Mouse (Mus musculus) cerebellum, adult 2 months (tissue): ENCODE data around the gene Plekhb1. TPM values are rescaled to one million over a fixed set of nuclear protein-coding genes. Genes with fewer than 3 reads are reported as not detected.

Experiments
- DNase-seq, 2 experiments: peaks; one replicate each; pipeline ENCODE4 v3.0.0; 2021
- H3K27ac ChIP-seq: fragments of 200-500 bp; 2 replicates; pipeline ENCODE4 v1.5.1; 2012; ENCODE audit warnings: low read length, control low read depth, inconsistent platforms; ENCODE audit not compliant: insufficient read depth
- H3K27me3 ChIP-seq: fragments of 200-500 bp; 2 replicates; pipeline ENCODE4 v1.6.1; 2012; ENCODE audit warnings: inconsistent platforms, mild to moderate bottlenecking, low read length, moderate library complexity; ENCODE audit not compliant: control insufficient read depth, insufficient read depth
- H3K4me1 ChIP-seq: fragments of 200-500 bp; 2 replicates; pipeline ENCODE4 v1.6.1; 2011; ENCODE audit warnings: low read length; ENCODE audit not compliant: control insufficient read depth, insufficient read depth
- H3K4me3 ChIP-seq: fragments of 200-500 bp; replicated peaks from 2 replicates; pipeline ENCODE3; 2011; ENCODE audit warnings: mild to moderate bottlenecking, low read depth, low read length, control low read depth; ENCODE audit not compliant: insufficient read depth
- CTCF ChIP-seq: fragments of 200-500 bp; IDR thresholded peaks from 2 replicates; pipeline ENCODE4 v1.5.1; 2011; ENCODE audit warnings: low read depth, mild to moderate bottlenecking, control low read depth, low read length, moderate library complexity, borderline replicate concordance; ENCODE audit not compliant: insufficient read depth
- POLR2A ChIP-seq: fragments of 200-500 bp; IDR thresholded peaks from 2 replicates; pipeline ENCODE4 v1.6.1; 2011; ENCODE audit warnings: low read length, control low read depth, borderline replicate concordance; ENCODE audit not compliant: insufficient read depth
- WGBS: fragments of 180-500 bp; shearing (Covaris S2); methylation state at CpG from one replicate; pipeline ENCODE4 v1.1.7; 2018; 5-methylcytosine and 5-hydroxymethylcytosine counted together
- polyA plus RNA-seq: library from polyadenylated mRNA; depleted of rRNA; stranded (reverse); fragments of >200 nt; gene quantifications from 2 replicates; pipeline ENCODE4 v1.2.3, GENCODE M21; 2012

Plekhb1 gene
- polyA plus RNA-seq, 1 experiment = 1,066 TPM

DNA sequence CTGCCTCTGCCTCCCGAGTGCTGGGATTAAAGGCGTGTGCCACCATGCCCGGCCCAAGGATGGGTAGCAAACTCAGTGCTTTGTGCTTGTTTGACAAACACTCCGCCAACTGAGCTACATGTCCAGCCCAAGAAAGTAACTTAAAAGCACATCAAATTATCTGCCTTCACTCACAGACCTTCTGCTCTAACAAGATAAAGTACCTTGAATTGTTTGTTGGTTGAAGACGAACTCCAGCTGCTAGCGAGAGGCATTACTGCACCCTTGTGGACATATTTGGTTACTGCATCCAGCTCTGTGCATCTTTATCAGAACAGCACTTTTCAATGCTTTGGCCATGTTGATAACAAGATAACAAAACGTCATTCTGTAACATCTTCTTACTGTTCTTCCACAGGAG lies 22.3 kb upstream of the Plekhb1 start:
- H3K4me3 ChIP-seq = no peak overlapping the region
- peak; percentile 31 to 33 for DNase-seq
- H3K4me1 ChIP-seq = no peaks in the 10 kb centered on the region
- H3K27me3 ChIP-seq = no peaks in the 10 kb centered on the region
- 58% methylated on average over 7 of the region's 7 CpGs for WGBS
- TF ChIP-seq POLR2A = no peak
- peak; percentile 50; the same call in 1 of the 2 replicates for TF ChIP-seq CTCF
- H3K27ac ChIP-seq = no peak overlapping the region

DNA sequence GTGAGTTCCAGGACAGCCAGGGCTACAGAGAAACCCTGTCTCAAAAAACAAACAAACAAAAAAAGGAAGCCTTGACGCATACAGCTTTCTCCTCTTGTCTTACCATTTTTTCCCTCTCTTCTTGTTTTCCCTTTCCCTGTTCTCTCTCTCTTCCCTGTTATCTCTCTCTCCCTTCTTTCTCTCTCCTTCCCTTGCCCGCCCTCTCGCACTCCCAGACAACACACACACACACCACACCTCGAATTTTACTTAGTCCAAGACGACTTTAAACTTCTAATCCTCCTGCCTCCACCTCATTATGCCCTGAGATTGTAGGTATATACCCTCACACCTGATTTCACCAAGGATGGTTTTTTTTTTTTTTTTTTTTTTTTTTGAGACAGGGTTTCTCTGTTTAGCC lies 21.9 kb upstream of the Plekhb1 start:
- no peak for TF ChIP-seq CTCF
- no peak for TF ChIP-seq POLR2A
- no peaks in the 10 kb centered on the region for H3K27me3 ChIP-seq
- DNase-seq = no peak
- H3K27ac ChIP-seq = no peak overlapping the region
- WGBS = 77% methylated on average over 5 of the region's 5 CpGs
- no peaks in the 10 kb centered on the region for H3K4me1 ChIP-seq
- H3K4me3 ChIP-seq = no peak overlapping the region

DNA sequence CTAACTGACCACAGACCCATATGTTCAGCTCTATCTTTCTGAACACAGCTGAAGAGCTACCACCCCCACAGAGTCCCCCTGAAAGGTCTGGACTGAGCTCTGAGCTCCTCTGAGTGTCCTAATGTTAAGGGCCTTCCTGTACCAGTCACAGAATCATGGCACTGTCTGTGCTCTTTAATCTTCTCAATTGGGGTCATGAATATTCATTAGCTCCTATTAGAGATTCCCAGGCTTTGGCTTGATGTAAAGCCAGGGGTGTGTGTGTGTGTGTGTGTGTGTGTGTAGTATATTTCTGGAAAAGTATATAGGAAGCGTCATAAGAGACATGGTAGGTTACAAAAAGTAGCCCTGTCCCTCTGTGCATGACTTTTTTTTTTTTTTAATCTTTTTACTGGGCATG lies 21.0 kb upstream of the Plekhb1 start:
- WGBS = 82% methylated on average over 1 of the region's 1 CpGs
- H3K4me1 ChIP-seq = no peaks in the 10 kb centered on the region

GRCm38 (mm10) chr7:100681132-100681531 lies 18.9 kb upstream of the Plekhb1 start:
- no peak for TF ChIP-seq POLR2A
- TF ChIP-seq CTCF = no peak
- WGBS = 49% methylated on average over 5 of the region's 5 CpGs
- Histone ChIP-seq H3K4me3 (no peak overlapping the region), H3K4me1 (no peaks in the 10 kb centered on the region), H3K27me3 (no peaks in the 10 kb centered on the region), H3K27ac (no peak overlapping the region)
- no peak for DNase-seq

More for the DNA sequence above, 21.0 kb upstream of the Plekhb1 start:
- Histone ChIP-seq H3K4me3 (no peak overlapping the region), H3K27ac (no peak overlapping the region), H3K27me3 (no peaks in the 10 kb centered on the region)
- DNase-seq = no peak
- TF ChIP-seq CTCF = no peak

DNA sequence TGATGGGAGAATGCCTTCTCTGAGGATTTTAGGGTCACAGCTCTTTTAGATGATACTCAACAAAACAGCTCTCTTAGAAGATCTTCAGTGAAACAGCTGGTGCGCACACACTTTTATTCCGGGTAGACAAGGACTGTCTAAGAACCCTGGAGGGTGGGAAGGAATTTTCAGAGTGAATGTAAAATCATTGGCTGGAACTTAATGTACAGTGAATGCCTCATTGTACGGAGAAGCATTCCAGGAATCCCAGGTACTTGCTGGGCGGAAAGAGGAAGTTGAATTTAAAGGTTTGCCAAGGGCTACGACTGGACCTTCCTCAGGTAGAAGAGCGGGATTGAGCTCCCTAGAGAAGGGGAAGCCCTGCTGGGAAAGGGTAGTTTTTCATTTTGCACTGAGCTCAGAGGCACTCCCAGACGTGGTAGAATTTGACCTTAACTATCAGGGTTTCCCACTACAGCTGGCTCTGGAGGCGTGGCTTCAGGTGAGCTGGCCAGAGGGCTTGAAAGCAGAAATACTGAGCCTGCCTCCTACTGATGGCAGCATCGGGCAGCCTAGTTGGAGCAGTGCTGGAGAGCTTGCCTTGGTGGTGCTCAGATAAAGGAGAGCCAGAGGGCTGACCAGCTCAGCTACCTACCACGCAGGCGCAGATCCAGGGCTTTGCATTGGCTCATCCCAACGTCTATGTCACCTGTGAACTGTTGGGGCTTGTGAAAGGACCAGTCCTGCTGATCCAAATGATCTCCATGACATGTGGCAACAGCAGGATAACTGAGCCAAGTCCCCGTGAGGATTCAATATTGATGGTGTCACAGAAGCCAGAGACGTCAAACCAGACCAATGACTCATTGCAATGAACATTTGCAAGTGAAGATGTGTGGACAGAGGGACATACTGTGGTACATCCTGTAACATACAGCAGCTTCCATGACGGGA lies 17.0 kb upstream of the Plekhb1 start:
- Histone ChIP-seq H3K27ac (no peak overlapping the region), H3K27me3 (no peaks in the 10 kb centered on the region), H3K4me1 (no peaks in the 10 kb centered on the region), H3K4me3 (no peak overlapping the region)
- no peak for TF ChIP-seq POLR2A
- no peak for DNase-seq
- 68% methylated on average over 15 of the region's 15 CpGs for WGBS

GRCm38 (mm10) chr7:100678052-100678451 lies 15.8 kb upstream of the Plekhb1 start:
- H3K4me1 ChIP-seq = no peaks in the 10 kb centered on the region
- 77% methylated on average over 5 of the region's 5 CpGs for WGBS
- TF ChIP-seq CTCF (no peak), POLR2A (no peak)
- no peak overlapping the region for H3K27ac ChIP-seq
- no peak for DNase-seq
- H3K4me3 ChIP-seq = no peak overlapping the region
- H3K27me3 ChIP-seq = no peaks in the 10 kb centered on the region

GRCm38 (mm10) chr7:100674941-100675340 lies 12.7 kb upstream of the Plekhb1 start:
- 40% methylated on average over 2 of the region's 2 CpGs for WGBS
- no peak for DNase-seq
- H3K27ac ChIP-seq = no peak overlapping the region

DNA sequence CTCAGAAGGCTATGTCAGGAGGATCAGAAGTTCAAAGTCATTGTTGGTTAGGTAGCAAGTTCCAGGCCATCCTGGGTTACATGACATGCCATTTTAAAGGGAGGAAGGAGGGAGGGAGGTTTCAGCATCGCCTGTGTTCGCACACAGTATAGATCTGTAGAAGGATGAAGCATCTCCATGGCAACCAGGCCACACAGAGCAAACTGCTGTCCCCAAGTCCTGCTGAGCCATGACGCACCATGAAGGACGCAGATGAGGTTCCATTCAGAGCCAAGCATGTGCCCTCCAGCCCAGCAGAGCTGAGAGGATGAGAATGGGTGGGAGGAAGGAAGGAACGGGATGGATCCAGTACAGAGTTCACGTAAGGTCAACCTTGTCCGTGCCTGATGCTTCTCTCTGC lies 11.2 kb upstream of the Plekhb1 start:
- no peaks in the 10 kb centered on the region for H3K27me3 ChIP-seq
- no peaks in the 10 kb centered on the region for H3K4me1 ChIP-seq
- WGBS = 35% methylated on average over 7 of the region's 7 CpGs
- TF ChIP-seq POLR2A = no peak
- no peak for TF ChIP-seq CTCF
- no peak for DNase-seq
- H3K4me3 ChIP-seq = no peak overlapping the region
- H3K27ac ChIP-seq = no peak overlapping the region

More at GRCm38 (mm10) chr7:100674941-100675340, 12.7 kb upstream of the Plekhb1 start:
- H3K4me1 ChIP-seq = no peaks in the 10 kb centered on the region
- no peak for TF ChIP-seq POLR2A
- TF ChIP-seq CTCF = no peak
- H3K27me3 ChIP-seq = no peaks in the 10 kb centered on the region
- H3K4me3 ChIP-seq = no peak overlapping the region
